Mouse (Mus musculus) myocyte (in vitro differentiated cells): Measurements from ENCODE around the gene Dhx32.

Experiments used
- CEBPB ChIP-seq: IDR thresholded peaks from 2 replicates; pipeline ENCODE4 v1.6.1; 2011; ENCODE audit warnings: mild to moderate bottlenecking, moderate library complexity; ENCODE audit not compliant: poor library complexity, insufficient read depth, severe bottlenecking
- E2F4 ChIP-seq: IDR thresholded peaks from one replicate; pipeline ENCODE4 v1.6.1; 2011; ENCODE audit warnings: mild to moderate bottlenecking, control low read depth, moderate library complexity; ENCODE audit not compliant: insufficient read depth
- MAX ChIP-seq: IDR thresholded peaks from one replicate; pipeline ENCODE4 v1.6.1; 2011; ENCODE audit warnings: low read depth, mild to moderate bottlenecking, control low read depth
- MYOG ChIP-seq, 3 experiments: IDR thresholded peaks; one replicate each; pipeline ENCODE4 v1.6.1; 2011; ENCODE audit warnings: control low read depth in 2 of 3, low read depth in 2 of 3, mild to moderate bottlenecking in 2 of 3; ENCODE audit not compliant: insufficient read length in 2 of 3, control insufficient read depth in 1 of 3, insufficient read depth in 1 of 3
- POLR2A ChIP-seq: IDR thresholded peaks from one replicate; pipeline ENCODE4 v1.6.1; 2011; ENCODE audit warnings: low read depth, mild to moderate bottlenecking, control low read depth, moderate library complexity; ENCODE audit not compliant: insufficient read length
- USF1 ChIP-seq: IDR thresholded peaks from one replicate; pipeline ENCODE4 v1.6.1; 2011; ENCODE audit warnings: low read depth, mild to moderate bottlenecking, control low read depth, moderate library complexity

DNA sequence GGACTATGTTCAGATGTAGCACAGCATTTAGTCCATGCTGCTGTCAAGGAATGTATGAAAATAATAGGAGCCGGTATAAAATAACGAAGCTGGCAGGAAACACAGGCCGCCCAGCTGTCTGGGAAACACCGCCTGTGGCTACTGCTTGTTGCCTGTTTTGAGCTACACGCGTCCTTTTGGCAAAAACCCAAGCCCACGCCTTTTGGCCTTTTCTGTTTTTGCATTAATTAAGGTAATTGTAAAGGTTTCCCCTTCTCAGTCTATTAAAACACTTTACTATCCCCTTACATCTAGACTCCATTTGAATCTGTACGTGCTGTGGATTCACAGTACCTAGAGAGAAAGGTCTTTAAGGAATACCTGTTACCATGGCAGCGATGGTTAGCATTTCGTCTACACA lies 57.7 kb downstream of the Dhx32 start:
- TF ChIP-seq E2F4, result no peak
- TF ChIP-seq POLR2A, result no peak
- no peak for TF ChIP-seq MYOG (IDR thresholded peaks at IDR 0.05; ENCODE audit: control insufficient read depth in 1 of 3, insufficient read depth in 1 of 3, insufficient read length in 2 of 3, low read depth in 2 of 3)
- TF ChIP-seq USF1, result no peak
- TF ChIP-seq MAX, result no peak
- no peak for TF ChIP-seq CEBPB
